Mouse (Mus musculus): ENCODE measurements around the gene Lifr. TPM values are rescaled to one million over a fixed set of nuclear protein-coding genes. Genes with fewer than 3 reads are reported as not detected.

The Lifr gene
- polyA plus RNA-seq, 1 experiment from 2014 or later, result 28.1 TPM

- Histone ChIP-seq H3K4me3 (no peak overlapping the region), H3K9ac (peak overlapping the region; percentile 38; the same call in 1 of the 2 replicates), H3K9me3 (no peaks in the 10 kb centered on the region), H3K27me3 (no peaks in the 10 kb centered on the region), H3K4me1 (replicated peaks) (peaks cover 12% of the 10 kb centered on the region), H3K4me2 (peak overlapping the region; percentile 4; the same call in 1 of the 2 replicates), H3K27ac (replicated peaks) (no peak overlapping the region), H3K36me3 (no peaks in the 10 kb centered on the region)
- WGBS, result 26% methylated on average over 8 of the region's 8 CpGs
- ATAC-seq (ENCODE audit: low read depth), result peak; percentile 47; the same call in 1 of the 2 replicates
These were observed 5.5 kb upstream of the Lifr start for GRCm38 (mm10) chr15:7084780-7085497.

GRCm38 (mm10) chr15:7088691-7089090 lies 1.7 kb upstream of the Lifr start:
- WGBS, result 59% methylated on average over 2 of the region's 2 CpGs
- Histone ChIP-seq H3K9me3 (no peaks in the 10 kb centered on the region), H3K4me3 (no peak overlapping the region), H3K27me3 (no peaks in the 10 kb centered on the region), H3K4me2 (no peak overlapping the region), H3K36me3 (no peaks in the 10 kb centered on the region), H3K27ac (replicated peaks) (no peak overlapping the region), H3K9ac (no peak overlapping the region), H3K4me1 (replicated peaks) (peaks cover 8% of the 10 kb centered on the region)
- no peak for ATAC-seq (ENCODE audit: low read depth)

DNA sequence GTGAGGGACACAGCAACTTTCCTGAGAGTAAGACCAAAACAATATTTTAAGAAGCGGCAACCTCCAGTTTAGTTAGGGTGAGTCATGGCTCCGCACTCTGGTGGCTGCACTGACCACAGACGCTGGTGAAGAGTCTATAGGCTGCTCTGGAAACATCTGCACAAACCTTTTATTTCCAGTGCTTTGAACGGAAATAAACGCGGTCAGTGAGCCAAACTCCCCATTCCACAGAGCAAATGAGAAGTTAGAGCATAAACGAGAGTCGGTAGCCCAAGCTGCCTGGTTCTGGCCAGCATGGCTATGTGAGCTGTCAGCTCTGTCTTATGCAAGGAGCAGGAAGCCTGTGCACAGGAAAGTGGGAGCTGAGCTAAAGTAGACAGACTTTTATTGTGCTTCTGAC lies 1.9 kb downstream of the Lifr start:
- Histone ChIP-seq H3K4me2 (no peak overlapping the region), H3K9ac (no peak overlapping the region), H3K9me3 (no peaks in the 10 kb centered on the region), H3K4me3 (no peak overlapping the region), H3K36me3 (no peaks in the 10 kb centered on the region), H3K4me1 (replicated peaks) (no peaks in the 10 kb centered on the region), H3K27ac (replicated peaks) (no peak overlapping the region), H3K27me3 (no peaks in the 10 kb centered on the region)
- ATAC-seq (ENCODE audit: low read depth), result no peak
- 69% methylated on average over 8 of the region's 8 CpGs for WGBS

GRCm38 (mm10) chr15:7099406-7099805 lies 9.0 kb downstream of the Lifr start:
- H3K4me2 ChIP-seq, result no peak overlapping the region
- H3K4me1 ChIP-seq (replicated peaks), result no peaks in the 10 kb centered on the region
- no peak for ATAC-seq (ENCODE audit: low read depth)
- H3K27ac ChIP-seq (replicated peaks), result no peak overlapping the region
- 88% methylated on average over 1 of the region's 1 CpGs for WGBS
- no peaks in the 10 kb centered on the region for H3K9me3 ChIP-seq
- no peak overlapping the region for H3K9ac ChIP-seq
- H3K27me3 ChIP-seq, result no peaks in the 10 kb centered on the region
- H3K4me3 ChIP-seq, result no peak overlapping the region
- no peaks in the 10 kb centered on the region for H3K36me3 ChIP-seq

GRCm38 (mm10) chr15:7100226-7100625 lies 9.8 kb downstream of the Lifr start:
- 87% methylated on average over 6 of the region's 6 CpGs for WGBS
- no peak overlapping the region for H3K4me3 ChIP-seq
- H3K9me3 ChIP-seq, result no peaks in the 10 kb centered on the region
- H3K9ac ChIP-seq, result no peak overlapping the region
- no peaks in the 10 kb centered on the region for H3K4me1 ChIP-seq (replicated peaks)
- no peaks in the 10 kb centered on the region for H3K36me3 ChIP-seq
- H3K27me3 ChIP-seq, result no peaks in the 10 kb centered on the region
- no peak for ATAC-seq (ENCODE audit: low read depth)
- H3K27ac ChIP-seq (replicated peaks), result no peak overlapping the region
- no peak overlapping the region for H3K4me2 ChIP-seq

DNA sequence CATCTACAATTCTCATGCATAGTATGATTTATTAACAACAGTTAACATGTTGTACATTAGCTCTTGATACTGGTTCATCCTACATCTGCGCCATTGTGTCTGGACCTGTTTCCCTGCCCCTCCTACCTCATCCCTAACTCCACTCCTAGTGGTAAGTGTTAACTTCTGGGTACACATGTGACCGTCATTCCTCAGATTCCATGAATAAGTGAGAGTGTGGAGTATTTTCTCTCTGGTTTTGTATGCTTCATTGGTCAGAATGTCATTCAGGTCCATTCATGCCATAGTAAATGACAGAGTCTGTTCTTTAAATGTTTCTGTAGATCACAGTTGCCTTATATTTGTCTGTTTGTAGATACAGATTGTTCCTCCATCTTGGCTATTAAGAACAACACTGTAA lies 12.6 kb downstream of the Lifr start:
- no peaks in the 10 kb centered on the region for H3K9me3 ChIP-seq
- H3K4me1 ChIP-seq (replicated peaks), result no peaks in the 10 kb centered on the region
- no peak overlapping the region for H3K9ac ChIP-seq
- H3K4me3 ChIP-seq, result no peak overlapping the region
- H3K36me3 ChIP-seq, result no peaks in the 10 kb centered on the region
- WGBS, result 88% methylated on average over 2 of the region's 2 CpGs
- no peak overlapping the region for H3K27ac ChIP-seq (replicated peaks)
- ATAC-seq (ENCODE audit: low read depth), result no peak
- H3K4me2 ChIP-seq, result no peak overlapping the region
- no peaks in the 10 kb centered on the region for H3K27me3 ChIP-seq

GRCm38 (mm10) chr15:7105224-7105623 lies 14.8 kb downstream of the Lifr start:
- no peak for ATAC-seq (ENCODE audit: low read depth)
- H3K9me3 ChIP-seq, result no peaks in the 10 kb centered on the region
- H3K4me3 ChIP-seq, result no peak overlapping the region
- no peaks in the 10 kb centered on the region for H3K4me1 ChIP-seq (replicated peaks)
- no peak overlapping the region for H3K4me2 ChIP-seq
- no peak overlapping the region for H3K9ac ChIP-seq
- no peak overlapping the region for H3K27ac ChIP-seq (replicated peaks)
- no peaks in the 10 kb centered on the region for H3K36me3 ChIP-seq
- WGBS, result 87% methylated on average over 5 of the region's 5 CpGs
- no peaks in the 10 kb centered on the region for H3K27me3 ChIP-seq

GRCm38 (mm10) chr15:7108160-7108559 lies 17.7 kb downstream of the Lifr start:
- 85% methylated on average over 6 of the region's 6 CpGs for WGBS
- Histone ChIP-seq H3K4me3 (no peak overlapping the region), H3K27me3 (no peaks in the 10 kb centered on the region), H3K4me2 (no peak overlapping the region), H3K9ac (no peak overlapping the region), H3K4me1 (replicated peaks) (no peaks in the 10 kb centered on the region), H3K9me3 (no peaks in the 10 kb centered on the region), H3K36me3 (no peaks in the 10 kb centered on the region), H3K27ac (replicated peaks) (no peak overlapping the region)
- no peak for ATAC-seq (ENCODE audit: low read depth)

DNA sequence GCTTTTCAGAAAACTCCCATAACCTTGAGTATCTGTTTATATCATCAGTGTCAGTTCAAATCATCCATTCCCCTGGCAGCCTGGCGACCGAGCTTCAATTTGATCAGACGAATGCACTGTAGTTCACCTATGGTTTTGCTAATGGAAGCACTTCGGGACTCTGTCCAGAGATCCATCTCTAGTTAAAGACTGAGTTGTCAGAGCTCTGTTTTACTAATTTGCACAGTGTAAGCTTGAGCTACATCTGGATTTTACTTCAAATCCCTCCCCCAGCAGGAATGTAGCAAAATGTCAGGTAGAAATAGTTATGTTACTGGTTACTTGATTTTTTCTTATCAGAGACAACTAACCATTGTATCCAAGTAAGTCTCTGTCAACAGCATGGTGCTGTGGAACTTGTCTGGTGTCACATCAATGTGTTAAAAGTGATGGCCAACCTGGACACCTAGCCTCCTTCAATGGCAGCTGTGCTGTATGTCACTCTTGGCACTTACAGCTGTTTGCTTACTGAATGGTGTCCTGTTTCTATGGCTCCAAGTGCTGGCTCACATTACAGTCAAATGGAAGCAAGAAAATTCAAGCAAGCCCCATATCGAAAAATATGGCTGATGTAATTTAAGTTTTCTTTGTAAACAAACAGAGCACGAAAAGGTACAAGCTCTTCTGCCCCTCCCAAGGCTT lies 22.0 kb downstream of the Lifr start:
- no peak for ATAC-seq (ENCODE audit: low read depth)
- 0 out of 2 replicates have a peak, but pooled peaks cover 13% of the 10 kb centered on the region for H3K4me1 ChIP-seq (replicated peaks)
- no peaks in the 10 kb centered on the region for H3K9me3 ChIP-seq
- whole genome bisulfite sequencing, result 82% methylated on average over 6 of the region's 6 CpGs
- no peaks in the 10 kb centered on the region for H3K36me3 ChIP-seq
- no peaks in the 10 kb centered on the region for H3K27me3 ChIP-seq
- no peak overlapping the region for H3K9ac ChIP-seq
- no peak overlapping the region for H3K4me2 ChIP-seq
- H3K27ac ChIP-seq (replicated peaks), result no peak overlapping the region
- H3K4me3 ChIP-seq, result no peak overlapping the region

GRCm38 (mm10) chr15:7113906-7114305 lies 23.5 kb downstream of the Lifr start:
- Histone ChIP-seq H3K9ac (no peak overlapping the region), H3K4me2 (no peak overlapping the region), H3K4me1 (replicated peaks) (0 out of 2 replicates have a peak, but pooled peaks cover 20% of the 10 kb centered on the region), H3K9me3 (no peaks in the 10 kb centered on the region), H3K27ac (replicated peaks) (no peak overlapping the region), H3K4me3 (no peak overlapping the region), H3K36me3 (no peaks in the 10 kb centered on the region), H3K27me3 (no peaks in the 10 kb centered on the region)
- 81% methylated on average over 3 of the region's 3 CpGs for WGBS
- ATAC-seq (ENCODE audit: low read depth), result no peak

GRCm38 (mm10) chr15:7115326-7116003 lies 25.1 kb downstream of the Lifr start:
- no peak overlapping the region for H3K9ac ChIP-seq
- no peaks in the 10 kb centered on the region for H3K27me3 ChIP-seq
- no peak overlapping the region for H3K27ac ChIP-seq (replicated peaks)
- no peaks in the 10 kb centered on the region for H3K9me3 ChIP-seq
- H3K4me2 ChIP-seq, result no peak overlapping the region
- no peak overlapping the region for H3K4me3 ChIP-seq
- no peaks in the 10 kb centered on the region for H3K36me3 ChIP-seq
- no peak for ATAC-seq (ENCODE audit: low read depth)
- 41% methylated on average over 7 of the region's 7 CpGs for WGBS
- 0 out of 2 replicates have a peak, but pooled peaks cover 20% of the 10 kb centered on the region for H3K4me1 ChIP-seq (replicated peaks)

DNA sequence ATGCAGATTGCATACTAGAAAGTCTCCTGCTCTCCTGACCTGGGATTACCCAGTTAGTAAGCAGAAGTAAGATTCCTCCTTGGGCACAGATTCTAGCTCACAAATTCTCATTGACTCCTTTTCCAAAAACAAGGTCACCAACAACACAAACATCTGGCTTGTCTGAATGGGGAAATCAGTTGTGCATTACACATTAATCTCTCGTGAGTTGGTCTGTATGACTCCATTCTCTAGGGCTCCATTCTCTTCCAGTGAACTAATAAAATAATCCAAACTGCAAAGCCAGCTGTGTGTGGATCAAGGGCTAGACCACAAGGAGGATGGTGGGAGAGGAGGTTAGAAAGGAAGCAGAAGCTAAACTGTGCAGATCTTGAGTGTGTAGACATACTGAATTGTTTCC lies 25.8 kb downstream of the Lifr start:
- no peak overlapping the region for H3K9ac ChIP-seq
- ATAC-seq (ENCODE audit: low read depth), result no peak
- H3K27me3 ChIP-seq, result no peaks in the 10 kb centered on the region
- H3K27ac ChIP-seq (replicated peaks), result no peak overlapping the region
- no peak overlapping the region for H3K4me3 ChIP-seq
- H3K36me3 ChIP-seq, result no peaks in the 10 kb centered on the region
- 0 out of 2 replicates have a peak, but pooled peaks cover 20% of the 10 kb centered on the region for H3K4me1 ChIP-seq (replicated peaks)
- no peaks in the 10 kb centered on the region for H3K9me3 ChIP-seq
- WGBS, result 58% methylated on average over 1 of the region's 1 CpGs
- H3K4me2 ChIP-seq, result no peak overlapping the region

Measured in neural tube, embryonic 13.5 days (tissue).